Mouse (Mus musculus) layer of hippocampus, postnatal 14 days (tissue): ENCODE measurements at regions not wholly inside any gene's neighbourhood (a gene's known extent, or its start where the extent isn't known, plus 50 kb on each side); places are given as distances from the start of the nearest gene placed in this dataset.
A peak's percentile ranks its signal among the peaks of the same experiment; 100 is the strongest.

Source experiments
- DNase-seq, 2 experiments: peaks; one replicate each; pipeline ENCODE4 v3.0.0; 2021 to 2022; ENCODE audit warnings: low spot score in 2 of 2, mixed read lengths in 1 of 2

GRCm38 (mm10) chr4:70160525-70161224, 249.6 kb downstream of the Cdk5rap2 start:
- DNase-seq = no peak

GRCm38 (mm10) chr4:70160062-70160461, 250.2 kb downstream of the Cdk5rap2 start:
- no peak for DNase-seq

GRCm38 (mm10) chr4:70153179-70153578, 257.1 kb downstream of the Cdk5rap2 start:
- DNase-seq = no peak

- DNase-seq = no peak
Measured at GRCm38 (mm10) chr4:70109011-70109410, 301.2 kb downstream of the Cdk5rap2 start.

- peak; percentile 10 to 28 for DNase-seq
Measured at GRCm38 (mm10) chr4:70105776-70106175, 304.5 kb downstream of the Cdk5rap2 start.

- DNase-seq = peak in 1 of 2 experiments; percentile 46
Measured at GRCm38 (mm10) chr4:70097353-70097752, 312.9 kb downstream of the Cdk5rap2 start.

GRCm38 (mm10) chr4:70078206-70078605, 332.0 kb downstream of the Cdk5rap2 start:
- no peak for DNase-seq

GRCm38 (mm10) chr4:70062516-70062915, 347.7 kb downstream of the Cdk5rap2 start:
- no peak for DNase-seq

- DNase-seq = peak; percentile 70 to 92
Measured at GRCm38 (mm10) chr4:70058831-70059544, 351.3 kb downstream of the Cdk5rap2 start.

- DNase-seq = no peak
Measured at GRCm38 (mm10) chr4:70053136-70053535, 357.1 kb downstream of the Cdk5rap2 start.

- no peak for DNase-seq
Measured at GRCm38 (mm10) chr4:70038241-70038640, 372.0 kb downstream of the Cdk5rap2 start.

- no peak for DNase-seq
Measured at GRCm38 (mm10) chr4:70035912-70036311, 374.3 kb downstream of the Cdk5rap2 start.

GRCm38 (mm10) chr4:70032497-70032896, 377.7 kb downstream of the Cdk5rap2 start:
- DNase-seq = no peak

GRCm38 (mm10) chr4:70026848-70027247, 383.4 kb downstream of the Cdk5rap2 start:
- no peak for DNase-seq

GRCm38 (mm10) chr4:70024838-70025376, 385.3 kb downstream of the Cdk5rap2 start:
- DNase-seq = no peak

GRCm38 (mm10) chr4:70020905-70021470, 389.3 kb downstream of the Cdk5rap2 start:
- no peak for DNase-seq

GRCm38 (mm10) chr4:70012220-70012580, 398.0 kb downstream of the Cdk5rap2 start:
- no peak for DNase-seq

- DNase-seq = no peak
Measured at GRCm38 (mm10) chr4:70011491-70012219, 398.6 kb downstream of the Cdk5rap2 start.

- no peak for DNase-seq
Measured at GRCm38 (mm10) chr4:70010466-70010865, 399.8 kb downstream of the Cdk5rap2 start.

- DNase-seq = no peak
Measured at GRCm38 (mm10) chr4:70004966-70005365, 405.3 kb downstream of the Cdk5rap2 start.

- DNase-seq = no peak
Measured at GRCm38 (mm10) chr4:69993226-69993625, 417.0 kb downstream of the Cdk5rap2 start.
